Mouse (Mus musculus) embryo, embryonic 10 days (tissue): Measurements from ENCODE around the gene Ubash3a.

ENCODE experiments used
- DNase-seq: peaks from one replicate; pipeline ENCODE4 v3.0.0-alpha.2; 2015; ENCODE audit warnings: low spot score

Gene Ubash3a

DNA sequence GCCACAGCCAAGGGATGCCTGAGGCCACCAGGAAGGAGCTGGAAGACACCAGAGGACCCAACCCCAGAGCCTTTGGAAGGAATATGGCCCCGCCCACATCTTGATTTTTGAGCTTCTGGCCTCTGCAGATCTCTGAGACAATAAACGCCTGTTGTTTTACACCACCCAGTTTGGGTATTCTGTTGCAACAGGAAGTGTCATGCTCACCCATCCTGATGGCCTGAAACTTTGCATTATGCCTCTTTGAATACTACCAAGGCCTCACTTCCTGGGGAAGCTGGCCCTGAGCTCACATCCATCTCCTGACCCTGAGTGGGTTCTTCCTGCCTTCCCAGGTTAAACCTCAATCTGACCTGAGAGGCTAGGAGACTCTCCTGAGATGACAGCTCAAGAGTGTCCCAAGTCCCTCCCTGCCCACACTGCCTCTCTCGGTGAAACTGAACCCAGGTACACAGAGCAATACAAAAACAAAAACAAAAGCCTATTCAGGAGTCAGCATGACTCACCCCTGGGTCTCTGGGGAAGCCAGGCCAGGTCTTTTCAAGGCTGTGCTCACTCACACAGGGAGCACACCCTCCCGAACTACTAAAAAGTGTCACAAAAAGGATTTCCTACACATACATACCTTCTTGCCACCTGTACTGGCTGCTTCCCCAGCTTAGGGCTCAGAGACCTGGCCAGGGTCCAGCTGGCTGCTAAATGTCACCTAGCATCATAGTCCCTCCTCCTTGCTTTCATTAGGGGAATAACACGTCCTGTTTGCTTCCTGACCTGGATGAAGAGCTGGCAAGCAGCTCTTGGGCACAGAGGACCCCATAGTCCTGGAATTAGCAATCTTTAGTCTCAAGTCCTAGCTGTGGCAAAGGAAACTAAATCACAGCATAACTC, 8.6 kb downstream of the Ubash3a start:
- DNase-seq = no peak

DNA sequence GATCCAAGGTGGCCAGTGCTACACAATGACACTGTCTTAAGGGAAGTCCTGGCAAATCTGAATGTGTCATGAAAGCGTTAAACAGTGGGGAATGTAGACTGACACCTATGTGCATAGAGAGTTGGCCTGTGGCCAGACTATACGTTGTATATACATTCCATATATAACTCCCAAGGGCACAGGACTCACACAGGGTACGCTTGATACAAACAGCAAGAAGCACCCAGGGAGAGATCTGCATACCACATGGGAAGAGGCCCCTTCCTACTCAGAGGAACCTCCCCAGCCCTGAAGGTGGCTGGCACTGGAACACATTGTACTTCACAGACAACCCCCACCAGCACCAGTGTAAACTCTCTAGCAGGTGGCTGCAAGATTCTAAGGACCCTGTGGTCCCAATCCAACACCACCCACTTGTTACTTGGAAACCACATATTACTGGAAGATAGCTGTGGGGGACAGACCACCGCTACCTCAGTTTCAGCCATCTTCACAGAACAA, 15.2 kb downstream of the Ubash3a start:
- DNase-seq = no peak

DNA sequence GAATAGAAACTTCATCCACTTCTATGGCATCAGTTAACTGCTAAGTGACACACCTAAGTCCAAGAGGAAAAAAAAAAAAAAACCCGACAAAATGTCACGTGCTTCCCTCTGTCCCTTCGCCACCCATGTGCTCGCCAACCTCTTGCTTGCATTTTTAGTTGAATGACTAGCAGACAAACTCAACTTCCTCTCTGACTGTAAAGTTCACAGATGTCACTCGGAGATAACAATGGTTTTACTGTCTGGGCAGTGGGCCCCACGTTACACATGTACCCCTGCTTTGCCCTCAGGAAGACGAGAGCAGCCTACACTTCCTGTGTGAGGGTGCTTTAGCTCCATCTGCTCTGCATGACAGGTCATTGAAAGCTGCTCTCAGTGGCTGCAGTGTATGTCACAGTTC, 16.2 kb downstream of the Ubash3a start:
- peak; percentile 35 for DNase-seq

DNA sequence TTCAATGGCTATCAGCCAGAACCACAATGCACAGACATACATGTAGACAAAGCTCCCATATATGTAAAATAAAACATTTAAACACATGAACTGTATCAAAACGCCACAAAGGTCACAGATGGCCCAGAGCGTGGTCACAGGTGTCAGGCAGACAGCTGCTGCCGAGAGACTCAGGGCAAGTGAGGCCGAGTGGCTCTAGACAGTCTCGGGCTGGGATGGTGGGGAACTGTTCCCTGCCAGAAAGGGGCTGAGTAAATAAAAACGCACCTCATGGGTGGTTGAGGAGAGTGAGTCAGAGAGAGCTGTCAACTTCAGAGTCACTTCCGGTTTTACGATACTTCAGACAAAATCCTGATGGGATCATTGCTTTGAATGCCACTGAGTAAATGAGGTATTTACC, 16.9 kb downstream of the Ubash3a start:
- DNase-seq = no peak

DNA sequence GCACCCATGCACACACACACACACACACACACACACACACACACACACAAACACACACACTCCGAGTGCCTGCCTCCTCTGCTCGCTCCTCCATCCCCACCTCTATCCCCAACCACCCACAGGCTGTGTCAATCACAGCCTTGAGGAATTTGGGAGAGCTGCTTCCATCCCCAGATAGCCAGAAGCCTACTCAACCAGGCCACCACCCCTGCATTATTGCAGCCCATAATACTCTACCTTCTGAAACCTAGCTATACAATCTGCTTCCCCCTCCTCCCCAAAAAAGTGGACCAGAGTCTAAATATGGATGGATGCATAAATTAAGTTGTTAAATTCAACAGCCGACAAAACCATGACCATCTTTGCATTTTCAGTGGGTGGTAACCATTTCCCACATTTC, 18.7 kb downstream of the Ubash3a start:
- no peak for DNase-seq

DNA sequence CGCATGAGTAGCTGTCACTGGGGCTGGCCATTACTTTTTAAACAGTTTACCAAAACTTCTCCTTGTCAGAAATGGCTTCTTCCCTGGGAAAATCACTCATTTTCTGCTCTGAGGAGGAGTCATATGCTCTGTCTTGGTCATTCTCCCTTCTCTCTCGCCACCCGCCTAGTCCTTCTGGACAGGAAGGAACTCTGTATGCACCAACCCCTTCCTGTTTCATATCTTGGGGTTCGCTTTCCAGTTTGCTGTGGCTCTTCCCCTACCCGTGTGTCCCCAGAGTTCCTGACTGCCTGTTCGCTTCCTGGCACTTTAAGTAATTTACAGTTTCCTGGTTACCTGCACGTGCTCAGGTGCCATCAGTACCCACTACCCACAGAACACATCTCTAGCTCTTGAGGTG, 19.3 kb downstream of the Ubash3a start:
- DNase-seq = no peak

DNA sequence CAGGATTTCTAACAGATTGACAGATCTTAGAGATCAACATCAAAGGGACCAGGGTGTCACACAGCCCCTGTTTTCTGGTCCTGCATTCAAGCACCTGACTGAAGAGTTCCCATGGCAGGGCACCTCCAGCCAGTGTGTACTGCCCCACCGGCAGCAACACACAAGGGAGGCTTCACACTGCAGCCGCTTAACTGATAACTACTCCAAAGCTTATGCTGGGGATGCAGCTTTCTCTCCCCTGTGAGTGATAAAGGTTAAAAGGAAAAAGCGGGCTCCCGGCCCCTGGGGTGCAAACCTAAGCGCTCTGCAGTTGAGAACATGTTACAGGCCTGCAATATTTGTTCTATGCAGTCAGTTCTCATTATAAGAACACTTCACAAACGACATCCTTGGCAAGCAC, 24.1 kb downstream of the Ubash3a start:
- no peak for DNase-seq

DNA sequence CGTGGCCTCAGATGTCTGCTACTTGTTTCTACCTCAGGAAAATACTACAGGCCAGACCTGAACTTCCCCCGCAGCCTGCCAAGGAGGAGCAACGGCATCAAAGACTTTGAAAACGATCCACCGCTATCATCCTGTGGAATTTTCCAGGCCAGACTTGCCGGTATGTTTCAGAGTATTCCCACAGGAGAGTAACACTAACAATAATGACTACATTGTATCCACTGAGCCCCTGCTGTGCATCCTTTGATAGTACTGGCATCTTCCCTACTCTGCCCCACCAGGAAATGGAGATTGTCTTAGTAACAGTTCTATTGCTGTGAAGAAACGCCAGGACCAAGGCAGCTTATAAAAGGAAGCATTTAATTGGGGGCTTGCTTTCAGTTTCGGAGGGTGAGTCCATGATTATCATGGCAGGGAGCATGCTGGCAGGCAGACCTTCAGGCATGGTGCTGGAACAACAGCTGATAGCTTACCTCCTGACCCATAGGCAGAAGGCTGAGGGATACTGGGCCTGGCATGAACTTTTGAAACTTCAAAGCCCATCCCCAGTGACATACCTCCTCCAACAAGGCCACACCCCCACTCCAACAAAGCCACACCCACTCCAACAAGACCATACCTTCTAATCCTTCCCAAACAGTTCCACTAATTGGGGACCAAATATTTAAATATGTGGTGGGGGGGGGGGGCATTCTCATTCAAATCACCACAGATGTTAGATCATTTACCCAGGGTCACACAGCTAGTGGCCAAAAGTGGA, 24.8 kb downstream of the Ubash3a start:
- no peak for DNase-seq

DNA sequence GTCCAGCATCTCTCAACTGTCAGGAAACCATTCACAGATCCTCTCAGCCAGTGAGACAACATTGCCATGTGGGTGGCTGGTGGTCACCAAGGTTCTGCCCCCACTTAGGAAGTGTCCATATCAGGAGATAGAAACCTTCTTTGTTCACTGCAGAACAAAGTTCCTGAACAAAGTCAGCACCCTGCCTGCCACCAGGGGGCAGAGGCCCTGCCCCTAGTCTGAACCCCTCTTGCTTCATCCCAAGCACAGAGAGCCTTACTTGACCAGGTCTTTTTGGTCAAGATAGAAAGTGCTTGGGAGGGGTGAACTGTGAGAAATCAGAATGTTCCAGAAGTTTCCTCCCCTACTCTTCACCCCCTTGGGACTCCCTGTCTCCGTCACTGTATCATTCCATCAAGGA, 28.2 kb downstream of the Ubash3a start:
- DNase-seq = no peak

DNA sequence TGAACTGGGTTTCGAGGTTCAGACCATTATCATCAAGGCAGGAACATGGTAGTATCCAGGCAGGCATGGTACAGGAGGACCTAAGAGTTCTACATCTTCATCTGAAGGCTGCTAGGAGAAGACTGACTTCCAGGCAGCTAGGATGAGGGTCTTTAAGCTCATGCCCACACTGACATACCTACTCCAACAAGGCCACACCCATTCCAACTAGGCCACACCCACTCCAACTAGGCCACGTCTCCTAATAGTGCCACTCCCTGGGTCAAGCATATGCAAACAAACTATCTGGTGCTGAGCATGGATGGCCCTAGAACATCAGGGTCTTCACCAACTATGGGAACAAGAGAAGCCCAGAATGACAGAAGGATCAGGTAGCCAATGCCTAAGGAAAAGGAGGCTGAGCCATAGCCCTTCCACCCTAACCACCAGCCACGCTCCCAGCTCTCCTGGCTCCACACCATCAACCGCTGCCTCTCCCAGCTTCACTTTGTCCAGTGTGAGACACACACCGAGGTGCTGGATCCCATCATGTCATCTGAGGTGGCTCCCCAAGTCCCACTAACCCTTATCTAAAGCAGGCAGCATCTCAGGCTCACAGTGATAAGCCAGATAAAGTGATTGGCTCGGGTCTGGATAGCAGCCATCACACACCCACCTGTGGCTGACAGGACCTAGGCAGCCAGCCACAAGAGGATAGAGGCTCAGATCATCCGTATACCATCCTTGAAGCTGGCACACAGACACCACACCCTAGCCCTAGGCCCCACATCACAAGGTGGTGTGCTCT, 30.8 kb downstream of the Ubash3a start:
- DNase-seq = no peak

DNA sequence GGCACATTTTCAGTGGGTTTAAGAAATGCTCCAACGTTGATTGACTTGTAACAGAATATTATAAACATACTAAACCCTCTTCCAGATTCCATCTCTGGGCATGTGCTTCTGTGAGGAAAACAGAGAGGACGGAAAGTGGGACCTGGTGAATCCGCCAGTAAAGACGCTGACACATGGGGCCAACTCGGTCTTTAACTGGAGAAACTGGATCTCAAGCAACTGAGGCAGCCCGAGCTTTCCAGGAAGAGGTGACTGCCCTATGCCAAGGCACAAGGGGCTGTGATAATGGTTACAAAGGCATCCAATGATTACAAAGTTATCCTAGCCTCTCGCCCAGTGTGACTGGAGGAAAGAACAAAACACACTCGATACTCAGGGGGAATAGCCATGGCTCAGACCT, 33.5 kb downstream of the Ubash3a start:
- DNase-seq = no peak

DNA sequence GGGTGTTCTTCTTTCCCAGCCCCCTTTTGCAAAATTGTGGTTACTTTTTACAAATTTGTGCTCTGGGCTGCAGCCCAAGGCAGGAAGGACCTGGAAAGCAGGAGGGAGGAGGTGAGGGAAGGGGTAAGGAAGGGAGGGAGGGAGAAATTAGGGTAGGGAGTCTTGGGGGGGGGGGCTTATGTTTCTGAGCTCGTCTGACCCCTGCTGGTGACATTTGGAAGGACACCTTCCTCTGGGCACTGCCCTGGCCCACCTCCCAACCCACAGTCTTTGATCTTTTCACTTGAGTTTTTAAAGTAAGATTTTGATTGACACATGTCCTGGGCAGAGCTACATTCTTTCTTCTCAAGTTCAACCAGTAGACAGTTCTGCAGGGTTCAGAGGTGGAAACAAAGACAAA, 35.1 kb downstream of the Ubash3a start:
- no peak for DNase-seq

DNA sequence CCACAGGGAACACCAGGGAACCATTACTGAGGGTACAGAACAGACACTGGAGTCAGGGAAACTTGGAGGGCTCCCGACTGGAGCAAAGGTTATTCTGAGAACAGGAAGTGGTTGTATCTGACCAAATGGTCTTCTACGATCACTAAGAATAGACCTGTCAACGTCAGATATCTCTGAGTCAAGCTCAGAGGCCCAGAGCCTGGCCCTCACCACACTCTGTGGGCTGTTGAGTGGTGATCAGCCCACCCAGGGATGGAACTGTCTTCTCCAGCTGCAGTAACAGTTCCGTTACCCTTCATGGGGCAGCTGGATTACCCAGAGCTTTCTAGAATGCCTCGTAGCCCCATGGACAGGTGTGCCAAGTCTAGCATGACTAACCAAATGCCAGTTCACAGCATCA, 37.6 kb downstream of the Ubash3a start:
- DNase-seq = no peak

DNA sequence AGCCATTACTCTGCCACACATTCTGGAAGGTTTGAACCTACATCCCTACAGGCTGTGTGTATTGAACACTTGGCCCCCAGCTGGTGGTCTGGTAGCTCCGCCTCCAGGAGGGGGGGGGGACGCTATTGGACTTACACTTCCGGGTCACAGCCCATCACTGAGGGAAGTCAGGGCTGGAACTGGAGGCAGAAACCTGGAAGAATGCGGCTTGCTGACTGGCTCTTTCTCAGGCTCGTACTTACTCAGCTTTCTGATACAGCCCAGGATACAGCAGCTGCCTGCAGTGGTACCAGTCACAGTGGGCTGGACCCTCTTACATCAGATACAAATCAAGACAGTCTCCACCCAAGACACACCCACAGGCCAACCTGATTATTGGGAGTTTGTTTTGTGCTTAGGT, 39.5 kb downstream of the Ubash3a start:
- no peak for DNase-seq

DNA sequence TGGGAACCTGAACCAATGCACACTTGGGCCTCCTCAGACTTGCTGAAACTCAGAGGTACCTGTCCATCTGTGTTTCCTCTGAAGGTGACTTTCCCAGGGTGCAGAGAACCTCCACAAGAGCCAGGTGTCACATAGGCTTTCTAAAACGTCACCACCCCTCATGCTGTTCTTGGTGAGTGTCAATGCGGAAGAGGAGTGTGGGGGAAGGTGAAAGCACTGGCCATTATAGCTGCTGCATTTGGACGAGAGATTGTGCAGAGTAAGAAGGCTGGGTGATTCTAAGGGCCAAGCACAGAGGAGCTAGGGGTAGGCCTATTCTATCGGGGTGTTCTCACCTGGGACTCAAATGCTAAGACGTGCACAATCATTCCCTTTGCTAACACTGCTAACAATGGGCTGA, 46.3 kb downstream of the Ubash3a start:
- no peak for DNase-seq

DNA sequence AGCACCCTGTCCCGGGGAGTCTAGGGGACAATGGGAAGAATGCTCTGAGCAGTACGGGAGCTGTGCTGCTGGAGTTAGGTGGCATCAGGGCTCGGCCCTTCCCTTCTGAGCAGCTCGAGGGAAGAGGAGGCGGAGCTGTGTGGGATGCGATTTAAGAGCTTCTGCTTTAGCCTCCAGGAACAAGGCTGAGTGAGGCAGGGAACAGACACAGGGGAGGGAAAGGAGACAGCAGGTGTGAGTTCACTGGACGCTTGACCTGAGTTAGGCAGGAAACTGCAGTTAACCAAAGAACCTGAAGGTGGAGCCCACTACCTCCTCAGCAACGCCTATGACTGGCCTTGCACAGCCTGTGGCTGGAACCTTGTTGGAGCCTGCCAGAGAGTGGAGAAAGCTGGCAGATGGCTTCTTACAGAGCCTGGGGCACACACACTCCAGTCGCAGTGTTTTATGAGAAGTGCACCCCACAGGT, 46.8 kb downstream of the Ubash3a start:
- peak; percentile 82 for DNase-seq

DNA sequence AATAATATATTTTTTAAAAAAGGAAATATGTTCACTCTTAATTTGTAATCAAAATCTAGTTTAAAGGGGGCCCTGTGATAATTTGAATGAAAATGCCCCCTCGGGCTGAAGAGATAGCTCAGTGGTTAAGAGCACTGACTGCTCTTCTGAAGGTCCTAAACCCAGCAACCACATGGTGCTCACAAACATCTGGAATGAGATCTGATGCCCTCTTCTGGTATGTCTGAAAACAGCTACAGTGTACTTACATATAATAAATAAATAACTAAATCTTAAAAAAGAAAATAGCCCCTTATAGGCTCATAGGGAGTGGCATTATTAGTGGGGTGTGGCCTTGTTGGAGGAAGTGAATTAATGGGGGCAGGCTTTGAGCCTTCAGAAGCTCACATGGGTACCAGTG, 49.5 kb downstream of the Ubash3a start:
- no peak for DNase-seq

DNA sequence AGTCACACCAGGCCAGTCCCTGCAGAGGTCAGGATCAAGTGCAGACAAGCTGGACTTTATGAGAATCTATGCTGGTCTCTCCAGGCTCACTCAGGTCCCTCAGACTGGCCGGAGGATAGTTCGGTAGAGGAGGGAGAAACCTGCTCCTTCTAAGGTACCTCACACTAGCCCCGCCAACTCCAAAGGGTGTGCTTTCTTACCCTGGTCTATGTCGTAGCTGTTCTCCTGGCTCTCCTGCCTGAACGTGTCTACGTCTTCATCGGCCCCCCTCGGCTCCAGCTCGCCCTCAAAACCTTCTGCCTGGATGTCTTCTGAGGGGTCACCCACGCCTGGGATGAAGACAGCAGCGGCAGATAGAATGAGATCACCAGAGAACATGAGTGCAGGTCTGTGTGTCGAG, 50.2 kb downstream of the Ubash3a start:
- no peak for DNase-seq

DNA sequence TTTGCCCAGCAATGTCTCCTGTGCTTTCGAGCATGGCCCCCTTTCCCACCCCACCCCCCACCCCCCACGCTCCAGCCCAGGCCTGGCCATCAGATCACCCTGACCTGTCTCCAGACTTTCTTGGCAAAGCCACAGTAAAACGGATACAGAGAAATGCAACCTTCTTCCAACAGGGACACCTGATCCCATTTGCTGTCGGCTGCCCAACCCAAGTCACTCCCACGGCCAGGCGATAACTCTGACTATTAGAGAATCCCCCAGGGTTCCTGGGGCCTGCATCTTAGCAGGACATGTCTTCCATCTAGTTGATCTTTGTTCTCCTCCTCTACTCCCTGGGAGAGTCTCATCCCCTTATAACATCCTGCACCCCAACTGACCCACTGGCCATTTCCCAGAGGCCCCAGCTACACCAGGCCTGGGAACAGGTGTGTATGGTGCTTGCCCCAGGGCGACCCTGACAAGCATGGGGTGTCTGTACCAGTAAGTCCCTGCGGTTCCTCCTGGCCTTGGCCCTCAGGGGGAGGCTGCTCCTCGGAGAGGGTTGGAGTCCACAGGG, 50.7 kb downstream of the Ubash3a start:
- DNase-seq = no peak

DNA sequence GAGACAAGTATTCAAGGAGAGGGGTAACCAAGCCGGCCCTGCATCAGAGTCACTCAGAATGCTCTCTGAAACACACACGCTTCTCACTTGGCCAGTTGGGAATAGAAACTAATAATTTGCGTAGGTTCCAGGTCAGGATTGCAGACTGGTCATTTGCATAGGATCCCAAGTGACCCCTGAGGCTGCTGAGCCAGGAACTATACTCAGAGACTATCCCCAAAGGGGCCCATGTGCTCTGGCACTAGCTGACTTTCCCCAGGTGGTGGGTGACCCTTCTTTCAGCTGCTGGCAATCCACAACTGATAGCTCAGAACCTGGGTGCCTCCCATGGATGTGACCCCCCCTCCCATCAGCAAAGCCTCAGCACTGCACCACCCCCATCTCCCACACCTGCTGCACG, 51.5 kb downstream of the Ubash3a start:
- DNase-seq = no peak

DNA sequence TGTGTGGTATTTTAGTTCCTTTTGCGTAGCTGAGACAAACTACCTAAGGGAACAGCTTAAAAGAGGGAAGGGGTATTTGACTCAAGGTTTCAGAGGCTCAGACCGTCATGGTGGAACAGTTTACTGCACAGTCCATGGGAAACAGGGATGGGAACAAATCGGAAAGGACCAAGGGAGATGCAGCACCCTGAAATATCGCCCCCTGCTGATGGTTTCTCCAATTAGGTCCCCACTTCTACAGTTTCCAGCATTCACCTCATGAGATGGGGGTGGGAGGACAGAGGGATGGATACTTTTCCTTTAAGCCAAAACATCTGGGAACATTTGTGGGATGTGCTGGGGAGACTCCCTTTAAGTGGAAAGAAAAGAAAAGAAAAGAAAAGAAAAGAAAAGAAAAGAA, 52.2 kb downstream of the Ubash3a start:
- DNase-seq = no peak

DNA sequence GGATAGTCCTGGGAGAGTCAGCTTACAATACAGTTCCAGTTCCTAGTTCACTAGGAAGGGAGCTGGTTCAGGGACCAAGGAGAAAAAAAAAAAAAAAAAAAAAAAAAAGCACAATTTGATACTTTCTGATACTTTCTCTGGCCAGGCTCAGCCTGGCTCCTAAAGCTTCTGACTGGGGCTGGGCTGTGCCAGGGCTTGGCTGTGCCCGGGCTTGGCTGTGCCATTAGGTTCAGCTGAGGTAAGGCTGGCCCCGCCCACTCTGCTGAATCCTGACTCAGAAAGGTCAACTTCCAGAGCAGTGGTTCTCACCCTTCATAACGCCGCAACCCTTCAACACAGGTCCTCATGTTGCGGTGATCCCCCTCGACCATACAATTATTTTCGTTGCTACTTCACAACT, 52.8 kb downstream of the Ubash3a start:
- no peak for DNase-seq
